Mouse (Mus musculus) cerebellum, adult 8-10 months (tissue): ENCODE results near the gene Hnrnpd.
A peak's percentile ranks its signal among the peaks of the same experiment; 100 is the strongest.

Experiments
- DNase-seq: peaks from one replicate; pipeline ENCODE4 v3.0.0; 2022

The Hnrnpd gene

DNA sequence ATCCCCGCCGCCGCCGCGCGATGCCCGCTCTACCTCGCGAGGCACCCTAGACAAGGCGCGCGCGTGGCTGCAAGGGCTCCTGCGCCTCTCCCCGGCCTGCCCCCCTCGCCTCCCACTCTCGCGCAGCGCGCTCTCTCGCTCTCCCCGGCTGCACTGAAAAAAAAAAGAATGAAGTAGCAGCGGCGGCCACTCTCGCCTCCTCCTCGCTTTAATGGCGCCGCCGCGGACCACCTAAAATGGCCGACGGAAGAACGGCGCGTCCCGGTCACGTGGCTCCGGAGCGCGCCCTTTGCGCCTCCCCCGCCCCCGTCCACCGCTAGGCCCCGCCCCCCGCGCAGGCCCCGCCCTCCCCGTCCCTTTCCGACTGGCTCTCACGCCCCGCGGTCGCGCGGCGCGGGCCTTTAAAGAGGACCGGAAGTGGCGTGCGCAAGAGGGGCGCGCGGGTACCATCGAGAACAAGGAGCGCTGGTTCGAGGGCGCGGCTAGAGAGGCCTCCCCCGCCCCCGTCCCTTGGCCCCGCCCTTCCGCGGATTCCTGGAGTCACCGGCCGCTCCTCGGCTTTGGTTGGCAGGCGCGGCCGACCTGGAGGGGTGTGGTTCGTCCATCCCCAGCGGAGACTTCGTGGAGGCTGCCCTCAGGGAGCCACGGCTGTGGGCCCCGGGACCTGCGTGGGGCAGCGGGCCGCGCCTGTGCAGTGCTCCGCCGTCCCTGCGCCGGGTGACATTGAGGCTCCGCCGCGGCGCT lies at the start of gene Hnrnpd, which contains the start of gene 4930524J08Rik:
Gene Hnrnpd (minus strand): TSS at position 240 of the 744 bp plus-strand sequence.
Gene 4930524J08Rik (plus strand): TSS at position 363 of the 744 bp plus-strand sequence.
- DNase-seq, result peak; percentile 91

DNA sequence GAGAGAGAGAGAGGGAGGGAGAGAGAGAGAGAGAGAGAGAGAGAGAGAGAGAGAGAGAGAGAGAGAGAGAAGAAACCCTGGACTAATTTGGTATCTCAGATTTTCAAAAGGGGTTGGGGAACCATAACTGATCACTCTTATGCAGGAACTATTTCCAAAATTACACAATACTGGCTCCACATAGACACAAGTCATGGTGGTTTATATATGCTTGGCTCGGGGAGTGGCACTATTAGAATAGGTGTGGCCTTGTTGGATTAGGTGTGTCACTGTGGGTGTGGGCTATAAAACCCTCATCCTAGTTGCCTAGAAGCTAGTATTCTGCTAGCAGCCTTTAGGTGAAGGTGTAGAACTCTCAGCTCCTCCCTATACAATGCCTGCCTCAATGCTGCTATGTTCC lies 46.1 kb upstream of the Hnrnpd start:
- DNase-seq, result no peak

DNA sequence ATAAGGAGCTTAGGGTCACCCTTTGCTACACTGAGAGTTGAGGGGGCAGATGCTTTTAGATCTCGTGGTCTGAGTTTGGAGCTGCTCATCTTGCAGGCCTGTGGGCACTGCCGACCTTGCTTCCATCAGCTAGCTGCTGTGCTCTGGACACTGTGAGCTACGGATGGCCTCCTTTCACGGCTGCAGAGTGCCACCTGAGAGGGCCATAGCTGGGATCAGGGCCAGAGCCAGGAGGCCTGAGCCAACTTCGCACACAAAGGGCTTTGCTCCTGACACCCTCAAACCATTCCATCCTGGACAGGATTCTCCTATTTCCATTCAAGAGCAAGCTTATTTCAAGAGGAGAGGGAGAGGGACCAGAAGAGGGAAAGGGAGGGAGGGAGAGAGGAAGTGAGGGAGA lies 45.7 kb upstream of the Hnrnpd start:
- DNase-seq, result no peak

DNA sequence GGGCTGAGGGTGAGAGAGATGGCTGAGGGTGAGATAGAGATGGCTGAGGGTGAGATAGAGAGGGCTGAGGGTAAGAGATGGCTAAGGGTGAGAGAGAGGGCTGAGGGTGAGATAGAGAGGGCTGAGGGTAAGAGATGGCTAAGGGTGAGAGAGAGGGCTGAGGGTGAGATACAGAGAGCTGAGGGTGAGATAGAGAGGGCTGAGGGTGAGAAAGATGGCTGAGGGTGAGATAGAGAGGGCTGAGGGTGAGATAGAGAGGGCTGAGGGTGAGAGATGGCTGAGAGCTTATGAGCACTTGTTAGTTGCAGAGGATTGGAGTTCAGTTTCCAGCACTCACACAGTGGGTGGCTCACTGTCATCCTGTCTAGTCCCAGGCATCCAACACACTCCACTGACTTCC lies 41.4 kb upstream of the Hnrnpd start:
- no peak for DNase-seq

DNA sequence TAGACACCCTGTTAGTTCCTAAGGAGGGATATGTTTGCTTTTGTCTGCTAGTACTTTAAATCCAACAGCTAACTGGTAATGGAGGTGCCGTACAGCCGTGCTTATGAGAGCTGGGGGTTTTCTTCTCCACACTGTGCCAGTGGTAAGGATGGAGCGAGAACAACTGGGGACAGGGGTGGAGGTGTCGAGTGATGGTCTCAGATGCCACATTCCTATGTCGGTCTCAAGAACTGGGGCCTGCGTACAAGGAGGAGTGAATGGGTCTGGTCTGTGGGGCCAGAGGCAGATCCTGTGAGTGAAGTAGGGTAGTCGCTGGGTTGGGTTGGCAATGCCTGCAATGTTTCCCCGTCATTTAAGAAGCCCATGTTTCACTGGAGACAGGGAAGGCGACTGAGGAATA lies 33.9 kb upstream of the Hnrnpd start:
- no peak for DNase-seq

DNA sequence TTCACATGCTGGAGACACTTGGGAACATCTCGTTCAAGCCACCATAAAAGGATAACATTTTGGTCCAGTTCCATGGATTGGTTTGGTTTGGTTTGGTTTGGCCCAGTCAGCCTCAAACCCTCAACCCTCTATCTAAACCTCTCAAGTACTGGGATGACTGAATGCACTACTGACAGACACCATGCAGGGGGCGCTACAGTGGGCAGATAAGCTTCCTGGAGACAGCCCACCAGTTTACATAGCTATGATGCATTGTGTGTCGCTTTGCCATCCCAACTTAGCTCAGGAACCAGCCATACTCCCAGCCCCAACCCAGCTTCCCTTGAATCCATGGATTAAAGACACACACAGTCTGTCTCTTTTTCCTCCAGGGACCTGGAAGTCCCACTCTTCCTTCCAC lies 29.7 kb upstream of the Hnrnpd start:
- DNase-seq, result no peak

DNA sequence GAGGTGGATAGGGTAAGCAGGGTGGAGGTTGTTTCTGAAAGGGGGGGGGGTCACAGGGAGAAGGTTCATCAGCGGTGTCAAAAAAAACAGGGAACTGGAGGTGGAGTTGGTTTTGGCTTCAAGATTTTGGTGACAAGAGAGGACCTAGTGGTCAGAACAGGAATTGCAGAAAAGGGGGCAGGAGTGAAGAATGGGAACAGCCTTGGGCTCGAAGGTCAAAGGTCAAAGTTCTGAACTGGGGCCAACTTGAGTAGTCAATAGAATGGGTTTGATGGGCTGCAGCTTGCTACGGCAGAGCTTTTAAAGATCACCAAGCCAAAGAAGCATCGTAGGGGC lies 28.3 kb upstream of the Hnrnpd start:
- DNase-seq, result no peak

DNA sequence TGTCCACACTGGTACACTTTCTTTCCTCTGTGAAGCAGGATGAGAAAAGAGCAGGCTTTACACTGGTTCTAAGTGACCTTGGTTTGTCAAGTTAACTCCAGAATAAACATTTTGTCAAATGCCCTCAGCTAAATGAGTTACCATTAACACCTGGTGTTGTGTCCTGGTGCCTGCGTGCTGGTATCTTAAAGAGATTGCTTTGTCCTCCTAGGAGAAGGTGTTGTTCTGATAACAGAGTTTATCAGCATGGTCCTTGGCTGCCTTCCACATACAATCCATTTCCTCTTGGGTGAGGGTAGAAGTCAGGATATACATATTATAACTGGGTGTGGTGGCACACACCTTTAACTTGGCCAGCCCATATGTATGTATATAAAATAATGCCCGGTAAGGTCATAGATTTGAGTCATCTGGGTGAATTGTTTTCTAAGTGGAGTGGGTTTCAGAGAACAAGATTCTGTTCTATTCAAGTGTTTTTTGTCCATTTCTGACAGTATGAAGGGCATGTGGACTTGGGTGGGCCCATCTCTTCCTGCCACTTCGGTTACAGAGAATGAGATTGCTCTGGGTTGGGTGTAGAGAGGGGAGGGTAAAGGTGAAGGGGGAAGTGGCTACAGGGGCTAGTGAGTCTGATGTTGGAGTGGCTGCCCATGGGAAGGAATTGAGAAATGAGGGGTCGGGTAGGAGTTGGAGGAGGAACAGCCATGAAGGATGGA lies 27.7 kb upstream of the Hnrnpd start:
- DNase-seq, result no peak

DNA sequence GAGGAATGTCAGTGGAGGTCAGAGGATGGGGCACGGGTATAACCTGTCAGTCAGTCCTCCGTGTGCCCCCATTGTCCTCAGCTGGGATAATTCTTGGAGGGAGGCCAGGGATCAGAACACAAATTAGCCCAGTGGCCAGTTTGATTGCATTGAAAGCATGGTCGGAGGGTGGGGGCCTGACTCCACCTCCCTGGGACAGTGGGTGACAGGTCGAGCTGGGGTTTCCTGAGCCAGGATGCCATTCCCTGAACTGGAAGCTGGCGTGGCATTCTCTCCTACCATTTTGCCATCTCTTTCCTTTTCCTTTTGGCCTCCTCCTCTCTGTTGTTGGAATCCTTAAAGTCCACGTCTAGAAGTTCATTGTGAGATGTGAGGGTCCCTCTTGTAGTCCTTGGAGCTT lies 27.2 kb upstream of the Hnrnpd start:
- DNase-seq, result no peak

DNA sequence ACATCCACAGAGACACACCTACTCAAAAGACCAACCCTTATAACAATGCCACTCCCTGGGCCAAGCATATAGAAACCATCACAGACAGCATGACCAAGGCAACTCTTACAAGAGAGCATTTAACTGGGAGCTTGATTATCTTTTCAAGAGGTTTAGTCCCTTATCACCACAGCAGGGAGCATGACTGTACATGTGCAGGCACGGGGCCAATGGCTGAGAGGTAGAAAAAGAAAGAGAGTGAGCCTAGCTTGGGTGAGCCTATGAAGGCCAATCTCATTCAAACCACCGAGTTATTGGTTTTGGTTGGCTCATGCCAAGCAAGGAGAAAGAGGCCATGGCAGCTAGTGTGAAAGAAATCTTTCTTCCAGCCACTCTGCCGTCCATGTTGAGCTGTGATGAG lies 26.7 kb upstream of the Hnrnpd start:
- DNase-seq, result no peak

DNA sequence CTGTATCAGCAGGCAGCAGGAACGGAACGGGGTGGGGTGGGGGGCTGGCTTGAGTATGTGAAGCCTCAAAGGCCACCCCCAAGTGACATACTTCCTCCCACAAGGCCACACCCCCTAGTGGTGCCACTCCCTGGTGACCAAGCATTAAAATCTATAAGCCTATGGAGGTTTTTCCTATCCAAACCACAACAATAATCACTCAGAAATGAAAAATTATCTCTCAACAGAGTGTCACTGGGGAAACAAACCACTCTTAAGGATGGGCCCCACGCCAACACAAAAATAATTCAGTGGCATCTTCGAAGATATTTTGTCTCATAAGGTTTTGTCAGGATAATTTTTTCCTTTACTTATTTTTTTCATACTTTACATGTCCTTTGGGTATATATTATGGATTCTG lies 25.2 kb upstream of the Hnrnpd start:
- no peak for DNase-seq

DNA sequence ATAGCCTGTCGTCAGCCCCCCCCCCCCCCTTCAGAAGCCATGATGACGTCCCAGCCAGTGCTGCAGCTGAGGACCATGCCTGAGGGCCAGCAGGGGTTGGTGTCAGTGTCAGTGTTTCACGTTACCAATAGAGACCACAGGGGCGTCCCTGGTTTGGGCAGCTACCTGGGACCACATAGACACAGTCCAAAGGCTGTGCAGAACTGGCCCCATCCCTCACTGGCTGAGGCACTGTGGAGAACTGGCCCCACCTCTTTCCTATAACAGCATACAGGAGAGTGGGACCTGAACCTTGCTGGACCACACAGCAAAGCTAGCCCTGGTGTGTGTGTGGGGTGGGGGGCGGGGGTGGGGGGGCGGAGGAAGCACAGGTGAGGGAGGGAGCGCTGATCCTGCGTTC lies 21.8 kb upstream of the Hnrnpd start:
- DNase-seq, result no peak

DNA sequence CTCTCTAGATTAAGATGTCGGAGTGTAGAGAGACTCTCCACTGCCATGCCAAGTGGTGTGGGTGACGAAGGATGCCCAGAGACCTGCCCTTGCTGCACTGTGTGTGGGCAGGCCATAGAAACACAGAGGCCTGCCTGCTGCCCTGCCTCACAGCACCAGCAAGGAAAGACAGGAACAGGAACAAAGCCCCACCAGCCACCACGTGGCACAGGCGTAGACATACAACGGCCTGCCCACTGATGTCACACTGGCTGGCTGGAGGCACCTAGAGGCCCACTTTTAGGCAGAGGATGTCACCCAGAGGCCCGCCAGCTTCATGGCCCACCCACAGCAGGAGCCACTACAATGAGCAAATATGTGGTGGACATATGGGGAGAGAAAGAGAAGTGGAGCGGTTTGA lies 21.3 kb upstream of the Hnrnpd start:
- DNase-seq, result no peak

DNA sequence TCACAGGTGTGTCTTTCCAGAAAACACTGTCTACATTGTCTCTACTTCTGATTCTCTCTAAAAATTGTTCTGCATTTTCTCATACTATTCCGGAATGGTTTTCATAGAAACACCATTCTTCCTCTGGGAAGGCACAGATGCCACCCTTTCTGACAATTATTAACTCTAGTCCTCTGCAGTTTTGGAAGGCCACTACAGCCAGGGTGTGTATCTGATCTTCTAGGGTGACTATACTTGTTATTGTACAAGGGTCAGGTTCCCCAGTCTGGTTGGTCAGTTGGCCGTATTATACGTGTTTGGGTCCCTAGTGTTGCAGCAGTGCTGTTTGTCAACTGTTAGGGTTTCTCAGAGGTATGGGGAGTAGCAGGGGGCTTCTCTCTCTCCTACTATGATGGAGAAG lies 15.9 kb upstream of the Hnrnpd start:
- DNase-seq, result no peak

DNA sequence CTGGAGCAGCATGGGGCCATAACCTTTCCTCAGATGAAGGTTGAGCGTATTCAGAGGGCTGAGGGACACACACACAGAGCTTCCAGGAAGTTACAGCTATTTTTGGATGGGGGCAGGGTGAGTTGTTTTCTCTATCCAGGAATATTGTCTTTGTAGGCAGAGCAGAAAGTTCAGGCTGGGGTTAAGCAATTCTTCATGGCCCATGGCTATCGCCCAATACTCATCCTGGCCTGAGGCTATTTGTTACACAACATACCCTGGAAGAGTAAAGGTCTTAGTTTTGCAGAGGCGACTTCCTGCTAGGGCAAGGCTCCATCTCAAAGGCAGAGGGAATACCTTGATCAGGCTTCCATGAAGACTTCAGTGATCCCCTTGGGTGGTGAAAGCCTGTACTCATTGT lies 15.4 kb upstream of the Hnrnpd start:
- no peak for DNase-seq

DNA sequence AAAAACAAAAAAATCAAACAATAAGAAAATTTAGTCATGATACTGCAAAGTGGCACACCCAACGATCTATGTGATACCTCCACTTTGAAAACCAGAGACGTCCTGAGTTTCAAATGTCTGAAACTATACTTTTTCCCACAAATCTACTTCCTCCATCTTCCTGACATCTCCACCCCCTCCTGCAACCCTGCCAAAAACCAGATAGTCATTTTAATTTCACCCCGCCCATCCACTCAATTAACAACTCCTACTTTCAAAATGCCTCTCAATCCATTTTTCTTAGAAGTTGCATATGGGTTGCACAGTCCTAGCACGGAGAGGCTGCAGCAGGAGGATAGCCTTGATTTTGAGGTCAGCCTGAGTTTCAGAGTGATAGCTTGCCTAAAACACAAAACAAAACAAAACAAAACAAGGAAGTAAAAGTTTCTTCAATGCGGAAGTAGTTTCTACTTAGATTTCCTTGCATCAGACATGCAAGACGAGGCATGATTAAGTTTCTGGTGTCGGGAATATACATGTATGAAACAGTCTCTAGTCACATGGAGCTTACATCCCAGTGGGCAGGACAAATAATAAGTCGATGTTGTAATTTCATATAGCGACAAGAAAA lies 4.8 kb upstream of the Hnrnpd start:
- DNase-seq, result no peak

DNA sequence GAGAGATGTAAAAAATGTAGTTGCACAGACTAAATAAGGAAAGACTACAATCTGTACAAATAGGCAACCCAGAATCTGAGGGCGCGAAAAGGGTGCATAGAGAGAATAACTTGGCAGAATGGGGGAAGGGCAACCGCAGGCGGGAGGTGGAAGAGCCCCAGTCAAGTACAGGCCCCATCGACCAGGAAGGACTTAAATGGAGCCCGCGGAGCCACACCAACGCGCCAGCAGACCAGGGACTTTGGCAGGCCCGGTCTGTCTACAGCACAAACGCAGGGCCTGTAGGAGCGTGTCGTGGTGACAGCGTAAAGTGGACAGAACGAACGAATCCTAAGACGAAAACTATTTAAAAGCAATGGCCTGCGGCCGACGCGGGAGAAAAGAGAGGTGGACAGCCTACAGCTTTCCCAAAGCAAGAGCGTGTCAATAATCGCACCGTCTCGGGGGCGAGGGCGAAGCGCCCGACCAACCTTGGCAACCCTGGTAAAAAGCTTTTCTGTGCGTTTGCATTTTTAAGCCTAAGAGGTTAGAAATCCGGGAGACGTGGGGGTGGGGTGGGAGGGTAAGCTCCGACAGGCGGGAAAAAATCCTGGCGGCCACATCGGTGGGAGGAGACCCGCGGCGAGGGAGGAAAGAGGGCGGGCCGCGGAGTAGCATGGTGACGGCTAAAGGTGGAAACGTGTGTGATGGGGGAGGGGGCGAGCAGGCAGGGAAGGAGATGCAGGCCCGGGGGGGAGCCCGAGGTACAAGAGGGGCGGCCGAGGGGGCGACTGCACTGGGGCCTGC lies 1.0 kb downstream of the Hnrnpd start:
- peak; percentile 63 for DNase-seq

DNA sequence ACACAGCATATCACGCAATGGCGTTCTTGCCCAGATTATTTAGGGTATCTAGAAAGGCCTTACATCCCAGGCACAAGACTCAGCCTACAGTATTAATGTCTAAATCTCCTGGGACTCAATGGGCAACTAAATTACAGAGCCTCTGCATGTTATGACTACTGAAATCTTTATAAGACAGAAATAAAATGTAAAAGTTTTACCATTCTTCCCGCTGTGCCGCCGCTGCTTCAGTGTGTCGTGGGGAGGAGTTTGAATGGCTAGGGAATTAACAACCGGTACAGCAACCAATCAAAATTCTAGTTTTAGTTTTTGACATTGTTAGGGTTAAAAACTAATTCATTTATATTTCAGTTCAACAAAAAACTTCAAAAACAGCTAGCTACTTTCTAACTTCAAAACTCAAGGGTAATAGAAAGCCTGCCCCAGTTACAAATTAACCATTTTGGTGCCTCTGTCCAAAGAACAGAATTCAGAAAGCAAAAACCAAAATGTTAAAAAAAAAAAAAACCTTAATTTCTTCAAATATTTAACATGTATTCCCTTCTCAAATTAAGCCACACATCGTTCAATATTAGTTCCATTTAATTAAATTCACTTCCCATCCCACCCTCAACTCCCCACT lies 2.3 kb downstream of the Hnrnpd start:
- DNase-seq, result no peak

DNA sequence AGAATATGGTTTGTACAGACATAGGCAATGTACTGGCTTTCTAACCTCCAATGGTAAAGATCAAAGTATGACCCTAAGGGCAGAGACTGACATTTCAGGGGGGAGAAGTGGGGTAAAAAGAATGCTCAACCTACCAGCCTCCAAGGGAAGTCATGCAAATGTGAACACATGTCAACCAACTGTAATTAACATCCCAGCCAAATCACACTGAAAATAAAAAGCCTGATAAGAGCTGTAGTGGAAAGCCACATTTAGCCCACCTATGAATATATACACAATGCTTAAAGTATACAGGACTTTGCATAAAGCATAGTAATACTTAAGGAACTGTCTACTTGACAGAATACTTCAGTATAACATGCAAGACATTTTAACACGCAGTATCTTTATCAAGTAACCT lies 3.0 kb downstream of the Hnrnpd start:
- DNase-seq, result no peak

DNA sequence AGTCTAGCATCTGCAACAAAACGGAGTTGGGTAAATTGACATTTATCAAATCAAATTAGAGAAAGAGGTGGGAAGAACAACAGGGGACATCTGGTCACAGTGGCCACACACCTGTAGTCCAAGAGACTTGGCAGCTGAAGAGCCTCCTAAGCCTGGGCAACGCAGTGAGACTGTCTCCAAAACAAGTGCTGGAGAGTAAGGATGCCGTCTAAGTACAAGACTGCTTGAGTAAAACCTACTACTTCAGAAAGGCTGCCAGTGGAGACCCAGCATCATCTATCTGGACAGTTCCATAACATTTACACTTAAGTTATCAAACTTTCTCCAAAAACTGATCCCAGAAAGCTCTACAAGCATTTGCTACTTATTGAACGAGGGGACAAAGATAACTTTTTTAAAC lies 3.7 kb downstream of the Hnrnpd start:
- DNase-seq, result no peak

DNA sequence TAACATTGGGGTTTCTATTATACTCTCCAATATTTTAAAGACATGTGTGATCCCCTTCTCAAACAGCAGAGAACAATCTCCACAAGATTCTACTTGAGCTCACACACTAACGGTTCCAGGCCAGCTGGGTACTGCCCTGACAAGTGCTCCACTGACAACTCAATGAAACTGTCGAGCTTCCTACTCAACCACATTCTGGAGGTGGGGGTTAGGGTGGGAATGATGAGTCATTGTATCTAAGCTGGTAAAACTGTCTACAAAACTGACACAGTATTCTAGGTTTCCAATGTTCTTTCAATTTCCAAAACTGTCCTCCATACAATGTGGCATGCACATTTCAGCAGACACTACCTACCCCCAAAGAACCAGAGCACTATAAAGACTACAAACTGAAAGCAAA lies 4.8 kb downstream of the Hnrnpd start:
- DNase-seq, result no peak

DNA sequence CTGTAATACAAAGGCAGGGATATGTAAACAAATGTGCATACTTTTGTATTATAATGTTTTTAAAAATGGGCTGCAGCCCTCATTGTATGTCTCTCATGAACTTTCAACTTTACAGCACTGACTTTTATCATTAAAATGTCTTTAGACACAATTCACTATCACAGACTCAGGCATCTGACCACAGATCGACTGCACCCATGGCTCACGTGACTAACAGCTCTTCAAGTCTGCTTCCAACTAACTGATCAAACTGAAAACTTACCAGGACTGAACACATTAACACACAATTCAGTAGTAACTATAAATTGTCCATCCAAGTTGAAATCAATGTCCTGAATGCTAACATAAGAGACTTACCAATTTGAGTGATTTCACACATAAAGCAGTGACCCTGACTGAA lies 18.8 kb downstream of the Hnrnpd start:
- DNase-seq, result no peak
